Mouse (Mus musculus) spleen, adult 18-20 months (tissue): ENCODE measurements around the gene Arap2.
"Not testable (repeated sequence)": the region's sequence is repeated elsewhere in the genome, so short reads cannot be mapped to it uniquely, and the experiment has no call there.

Source experiments
- DNase-seq, 2 experiments: peaks; one replicate each; pipeline ENCODE4 v3.0.0; 2022; ENCODE audit warnings: mixed read lengths in 2 of 2

Gene Arap2

DNA sequence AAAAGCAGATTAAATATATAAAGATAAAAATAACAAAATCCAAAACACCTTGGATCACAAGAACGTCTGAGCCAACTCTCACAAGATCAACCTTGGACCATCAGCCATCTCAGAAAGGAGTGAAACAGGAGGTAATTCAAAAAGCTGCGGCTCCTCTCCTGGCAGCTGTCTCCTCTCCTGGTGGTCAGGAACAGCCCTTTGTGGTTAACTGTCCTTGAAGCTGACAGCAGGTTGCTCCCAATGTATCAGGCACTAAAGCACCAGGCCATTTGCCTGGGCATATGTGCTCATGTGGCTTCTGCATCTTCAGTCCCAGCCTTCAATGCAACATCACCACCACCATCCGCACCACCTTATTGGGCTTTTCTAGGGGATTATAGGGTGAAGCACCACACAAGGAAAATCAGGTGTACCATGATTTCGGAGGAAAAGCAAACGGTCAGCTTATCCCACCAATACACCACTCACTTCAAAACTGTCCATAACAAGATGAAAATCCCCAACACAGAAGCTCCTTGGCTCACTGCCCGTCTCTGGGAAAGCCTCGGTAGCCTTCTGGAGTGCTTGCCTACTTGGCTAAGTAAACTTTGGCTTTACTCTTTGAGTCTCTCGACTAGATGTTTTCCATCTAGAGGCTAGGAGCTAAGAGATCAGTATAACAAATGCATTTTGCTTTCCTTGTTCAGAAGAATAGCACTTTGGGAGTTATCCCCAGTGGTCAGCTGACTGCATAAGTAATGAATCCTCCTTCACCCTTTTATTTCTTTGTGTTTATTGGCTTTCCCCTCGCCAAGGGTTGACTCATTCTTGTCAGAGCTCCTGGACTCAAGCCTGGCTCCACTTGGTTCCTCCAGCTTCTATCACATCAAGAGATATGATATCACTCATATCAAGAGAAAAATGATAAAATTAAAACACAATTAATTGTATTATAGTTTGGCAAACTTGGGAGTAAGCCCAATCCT lies 26.2 kb downstream of the Arap2 start:
- DNase-seq, result no peak

DNA sequence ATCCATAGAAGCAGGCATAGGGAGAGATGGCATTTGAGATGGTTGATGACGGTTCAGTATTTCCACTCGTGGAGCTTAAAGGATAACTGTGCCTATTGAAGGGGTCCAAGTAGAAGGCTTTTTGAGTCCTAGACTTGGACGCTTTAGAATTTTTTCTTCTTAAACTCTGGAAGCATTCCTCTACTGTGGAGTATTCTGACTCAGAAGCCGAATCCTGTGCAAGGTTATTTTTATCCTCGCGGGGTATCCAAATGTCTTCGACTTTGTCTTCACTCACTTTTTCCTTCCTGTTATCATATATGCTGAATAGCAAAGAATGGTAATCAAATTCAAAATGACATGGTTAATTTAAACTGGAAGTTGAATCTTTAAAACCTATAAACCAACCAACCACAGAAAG lies 35.4 kb downstream of the Arap2 start:
- not testable (repeated sequence) for DNase-seq

- DNase-seq, result no peak
Measured at GRCm38 (mm10) chr5:62725551-62725950, 40.4 kb downstream of the Arap2 start.

DNA sequence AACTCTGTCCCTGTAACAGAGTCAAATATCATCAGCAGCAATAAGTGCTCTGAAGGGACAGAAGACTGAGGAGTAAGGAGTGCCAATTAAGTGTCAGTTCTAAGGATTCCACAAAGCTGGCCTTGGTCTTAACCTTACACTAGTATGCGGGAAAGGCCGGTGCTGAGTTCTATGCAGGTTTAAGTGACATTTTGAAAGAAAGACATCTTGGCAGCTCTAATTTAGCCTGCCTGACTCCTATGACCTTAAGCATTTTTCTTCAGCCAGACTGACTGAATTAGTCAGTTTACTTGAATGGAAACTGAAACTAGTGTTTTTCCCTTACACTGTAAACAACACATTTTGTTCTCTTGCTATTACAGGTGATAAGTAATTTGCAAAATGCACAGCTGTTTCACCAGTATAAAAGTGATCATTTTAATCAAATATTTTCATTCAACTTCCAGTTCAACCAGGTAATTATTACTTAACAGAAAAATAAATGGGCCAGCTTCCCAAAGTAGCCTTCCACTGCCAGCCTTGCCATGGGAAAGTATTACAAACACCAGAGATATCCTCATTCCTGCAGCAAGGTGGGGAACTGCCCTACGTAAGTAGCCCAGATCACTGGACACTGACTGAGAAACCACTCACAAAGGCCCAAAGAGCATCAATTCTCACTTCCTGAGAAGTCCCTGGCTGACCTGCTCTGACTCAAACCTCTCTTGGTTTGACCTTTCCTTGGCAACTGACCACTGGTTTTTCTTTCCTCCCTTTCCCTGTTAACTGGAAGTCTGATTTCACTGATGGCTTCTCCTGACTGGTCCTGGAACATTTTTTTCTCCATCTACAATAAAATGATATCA lies 42.5 kb downstream of the Arap2 start:
- no peak for DNase-seq

DNA sequence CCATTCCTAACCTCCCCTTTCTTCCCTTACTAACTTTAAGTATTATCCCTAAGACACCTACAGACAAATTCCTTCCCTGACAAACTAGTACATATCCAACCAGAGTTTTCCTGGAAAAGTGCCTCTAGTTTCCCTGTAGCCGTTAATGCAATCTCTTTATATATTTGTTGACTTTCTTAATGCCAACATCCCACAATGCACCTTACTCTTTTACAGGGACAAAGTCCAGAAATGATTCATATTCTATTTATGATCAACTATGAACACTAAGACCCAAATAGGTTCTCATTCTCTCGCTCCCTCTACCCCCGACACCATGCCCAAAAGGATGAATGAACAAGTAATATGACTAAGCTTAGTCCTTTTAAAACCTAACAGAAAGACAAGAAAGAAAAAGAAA lies 49.5 kb downstream of the Arap2 start:
- DNase-seq, result no peak

- DNase-seq, result no peak
Measured at GRCm38 (mm10) chr5:62715977-62716376, 50.0 kb downstream of the Arap2 start.

DNA sequence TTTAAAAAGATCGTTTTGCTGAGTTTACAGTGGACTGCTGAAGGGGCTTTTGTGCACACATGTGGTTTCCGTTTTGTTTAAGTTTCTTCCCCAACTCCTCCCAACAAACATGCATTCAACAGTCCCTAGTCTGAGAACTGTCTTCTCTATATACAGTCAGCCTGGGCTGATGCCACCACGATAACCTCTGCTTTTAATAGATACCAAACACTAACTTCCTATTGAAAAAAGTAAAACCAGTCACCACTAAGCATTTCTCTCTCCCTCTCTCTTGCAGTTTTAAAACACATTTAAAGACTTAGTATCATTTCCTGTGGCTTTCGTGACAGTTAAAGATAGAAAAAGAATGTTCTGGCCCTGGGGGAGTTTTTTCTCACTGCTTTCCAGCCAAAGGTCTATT lies 50.5 kb downstream of the Arap2 start:
- DNase-seq, result no peak

DNA sequence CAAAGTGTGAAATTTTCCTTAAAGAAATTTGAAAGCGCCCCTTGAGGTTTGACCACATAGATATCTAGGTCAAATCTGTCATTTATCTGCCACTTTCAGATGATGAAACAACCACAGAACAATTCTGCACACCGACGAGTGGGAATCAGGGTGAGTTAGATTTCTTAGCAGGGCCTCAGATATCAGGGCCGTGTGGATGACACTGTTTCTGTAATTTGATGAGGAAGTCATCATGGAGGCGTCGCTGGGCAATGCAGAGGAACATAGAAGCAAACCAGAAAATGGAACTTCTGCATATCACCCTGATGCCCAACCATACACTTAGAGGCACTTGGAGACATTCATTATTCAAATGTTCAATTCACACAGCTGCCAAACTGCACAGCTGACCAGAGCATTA lies 55.0 kb downstream of the Arap2 start:
- no peak for DNase-seq

GRCm38 (mm10) chr5:62706900-62707299 lies 59.1 kb downstream of the Arap2 start:
- DNase-seq, result no peak

DNA sequence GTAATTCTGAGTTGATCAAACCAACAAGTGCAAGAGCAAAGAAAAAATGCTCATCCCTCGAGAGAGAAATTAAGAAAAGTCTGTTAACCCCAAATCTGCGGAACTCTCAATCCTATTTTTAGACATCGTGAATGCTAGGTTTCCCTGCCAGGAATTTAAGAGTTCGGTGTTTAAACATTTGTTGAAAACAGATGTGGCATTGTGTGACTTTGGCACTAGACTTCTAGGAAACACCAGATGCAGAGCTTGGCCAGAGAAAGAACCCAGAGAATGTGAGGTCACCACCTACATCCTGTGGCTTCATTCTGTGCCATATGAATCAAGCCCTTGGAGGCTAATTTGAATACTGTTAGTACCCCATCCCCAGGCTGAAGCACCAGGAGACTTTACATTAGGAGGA lies 76.0 kb downstream of the Arap2 start:
- DNase-seq, result no peak

DNA sequence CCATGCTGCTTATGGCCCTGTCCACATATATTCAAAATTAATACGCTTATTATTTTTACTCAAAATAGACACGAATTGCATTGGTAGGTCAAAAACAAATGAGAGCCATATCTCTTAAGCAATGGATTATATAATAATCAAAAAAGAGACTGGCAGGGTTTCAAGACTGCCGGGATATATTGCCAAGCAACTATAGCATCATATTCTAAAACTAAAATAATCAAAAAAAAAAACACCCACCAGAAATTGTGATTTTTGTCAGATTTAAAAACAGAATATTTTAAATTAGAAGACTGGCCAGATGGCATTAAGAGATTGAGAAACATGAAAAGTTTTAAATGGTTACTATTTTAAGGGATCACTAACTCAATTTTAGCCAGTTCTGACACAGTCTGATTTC lies 82.2 kb downstream of the Arap2 start:
- no peak for DNase-seq

DNA sequence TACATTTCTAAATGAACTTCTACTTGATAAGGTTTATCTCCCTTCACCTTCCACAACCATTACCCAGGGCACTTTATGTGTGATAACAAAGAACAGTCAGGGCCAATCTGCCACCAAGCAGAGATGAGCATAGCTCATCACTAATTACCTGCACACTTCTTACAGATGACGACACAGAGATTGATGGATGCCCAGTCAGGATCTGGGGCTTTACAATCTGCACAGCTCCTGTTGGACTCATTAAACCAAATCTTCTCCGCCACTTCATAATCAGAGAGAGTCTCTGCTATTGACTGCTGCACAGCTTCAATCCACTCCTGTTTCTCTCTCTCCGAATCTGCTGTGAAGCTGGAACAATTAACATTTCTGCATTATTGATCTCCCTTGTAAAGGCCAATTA lies 82.8 kb downstream of the Arap2 start:
- DNase-seq, result no peak

DNA sequence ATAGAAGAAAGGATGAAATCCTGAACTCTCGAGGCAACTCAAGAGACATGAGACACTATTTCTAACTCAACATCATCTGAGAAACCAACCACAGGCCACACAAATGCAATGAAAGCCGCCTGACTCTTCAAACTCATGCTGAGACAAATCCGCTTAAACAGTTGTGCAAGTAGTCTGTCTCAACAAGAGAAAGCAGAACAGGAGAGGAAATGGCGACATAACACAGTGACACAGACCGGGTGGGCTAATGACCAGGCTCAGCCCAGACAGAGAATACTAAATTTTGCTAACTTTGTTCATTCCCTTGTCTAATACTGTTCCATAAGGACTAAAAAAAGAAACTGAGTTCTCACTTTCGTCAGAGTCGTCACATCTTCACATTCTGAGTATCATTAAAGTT lies 88.6 kb downstream of the Arap2 start:
- no peak for DNase-seq

DNA sequence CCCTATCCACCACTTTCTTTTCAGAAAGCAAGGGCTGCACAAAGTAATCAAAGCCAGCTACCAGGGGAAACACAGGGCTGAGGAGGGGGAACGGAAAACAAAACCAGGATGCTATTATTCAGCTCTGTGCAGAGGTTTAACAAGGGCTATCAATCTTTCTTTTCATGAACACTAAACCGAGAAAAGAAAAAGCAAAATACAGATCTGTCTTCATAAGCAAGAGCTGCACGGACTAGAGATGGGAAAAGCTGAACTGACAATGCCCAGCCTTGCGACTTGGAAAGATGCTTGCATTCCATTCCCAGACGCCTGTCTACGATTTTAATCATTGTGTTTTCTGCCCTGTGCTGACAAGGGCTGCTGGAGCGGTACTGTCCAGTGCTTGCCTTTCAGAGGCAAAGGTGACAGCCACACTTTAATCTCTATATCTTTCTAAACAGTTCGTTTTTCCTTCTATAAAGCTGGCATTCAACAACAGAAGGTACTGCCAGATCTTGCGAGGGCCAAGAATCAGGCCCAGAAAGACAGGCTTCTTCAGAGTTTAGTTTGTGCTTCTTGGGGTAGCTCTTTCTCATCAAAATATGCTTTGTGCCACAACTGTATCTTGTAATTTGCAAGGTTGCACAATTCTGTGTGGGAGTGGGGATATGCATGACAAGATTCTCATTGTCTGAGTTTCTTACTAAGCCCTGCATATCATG lies 93.1 kb downstream of the Arap2 start:
- no peak for DNase-seq

- no peak for DNase-seq
Measured at GRCm38 (mm10) chr5:62665329-62665728, 100.6 kb downstream of the Arap2 start.

DNA sequence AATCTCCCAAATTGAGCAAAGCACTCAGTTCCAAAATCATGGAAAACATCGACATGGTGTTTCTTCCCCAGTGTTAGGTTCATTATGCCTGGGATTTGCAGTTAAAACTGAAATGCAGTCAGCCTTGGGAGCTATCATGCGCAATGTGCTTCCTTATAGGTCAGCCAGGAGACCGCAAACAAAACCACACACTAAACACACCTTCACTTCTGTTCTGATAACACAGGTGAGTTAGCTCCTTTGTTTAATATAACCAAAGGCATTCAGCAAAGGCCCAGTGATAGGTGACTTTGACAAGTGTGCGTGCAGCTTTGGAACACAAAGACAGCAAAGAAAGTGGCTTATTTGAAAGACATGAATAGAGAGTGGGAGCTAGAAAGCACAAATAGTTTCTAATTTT lies 101.1 kb downstream of the Arap2 start:
- DNase-seq, result no peak

DNA sequence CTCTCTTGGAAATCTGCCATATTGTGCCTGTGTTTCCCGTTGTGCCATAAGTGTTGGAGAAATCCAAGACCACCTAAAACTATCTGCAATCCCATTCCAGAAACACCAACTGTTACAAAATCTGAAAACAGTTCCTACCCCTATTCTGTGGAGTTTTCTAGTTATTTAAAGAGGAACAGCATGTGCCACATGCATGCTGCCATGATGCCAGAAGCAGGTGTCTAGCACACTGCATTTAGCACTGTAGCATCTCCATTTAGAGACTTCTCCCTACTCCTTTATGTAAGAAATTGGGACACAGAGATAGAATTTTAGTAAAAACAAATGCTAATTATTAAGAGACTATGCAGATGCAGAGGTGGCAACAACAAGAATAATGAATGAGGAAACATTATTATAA lies 102.8 kb downstream of the Arap2 start:
- no peak for DNase-seq

DNA sequence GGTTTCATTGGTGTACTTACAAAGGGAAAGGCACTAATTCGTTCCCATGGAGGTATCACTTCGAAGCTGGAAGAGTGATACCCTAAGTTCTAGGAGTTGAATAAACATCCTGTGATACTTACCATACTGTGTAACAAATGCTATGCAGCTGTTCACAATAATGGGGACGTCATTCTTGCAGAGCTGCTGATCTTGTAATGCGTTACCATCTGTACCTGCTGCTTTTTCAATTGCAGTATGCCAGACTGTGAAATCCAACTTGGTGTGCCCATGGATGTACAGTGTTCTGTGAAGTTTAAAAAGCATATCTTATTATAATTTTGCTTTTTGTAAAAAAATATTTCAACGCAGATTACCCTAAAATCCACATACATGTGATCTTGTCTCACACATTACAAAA lies 112.0 kb downstream of the Arap2 start:
- DNase-seq, result no peak

DNA sequence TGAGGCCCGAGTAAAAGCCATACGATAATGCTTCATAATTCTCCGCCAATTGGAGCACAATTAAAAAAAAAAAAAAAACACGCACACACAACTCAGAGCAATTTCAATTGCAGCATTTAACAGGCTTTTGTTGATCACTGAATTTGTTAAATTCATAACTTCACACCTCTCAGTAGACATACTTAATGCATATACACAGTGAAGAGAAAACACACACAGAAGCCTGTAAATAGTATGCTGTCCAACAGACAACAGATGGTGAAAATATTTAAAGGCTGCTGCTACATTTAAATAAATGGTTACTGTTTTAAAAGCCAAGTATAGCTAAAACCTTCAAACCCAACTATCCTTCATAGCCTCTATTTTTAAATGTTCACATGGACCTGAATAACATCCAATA lies 123.6 kb downstream of the Arap2 start:
- DNase-seq, result no peak

DNA sequence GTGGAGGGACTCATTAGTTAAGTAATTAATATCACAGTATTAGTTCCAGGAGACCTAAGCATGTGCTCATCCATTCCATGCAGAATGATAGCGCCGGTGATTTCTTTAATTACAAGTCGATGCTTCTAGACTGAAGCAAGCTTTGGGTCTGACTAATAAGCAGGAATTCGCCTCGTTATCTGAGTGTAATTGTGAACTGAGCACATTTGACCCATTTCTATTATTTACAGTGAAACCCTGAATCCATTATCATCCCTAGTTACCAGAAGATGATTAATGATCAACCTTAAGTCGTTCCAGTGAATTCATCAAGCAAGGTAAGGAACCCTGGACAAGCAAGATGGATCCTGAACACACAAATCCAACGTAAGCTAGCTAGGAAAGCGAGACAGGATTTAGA lies 125.5 kb downstream of the Arap2 start:
- no peak for DNase-seq

DNA sequence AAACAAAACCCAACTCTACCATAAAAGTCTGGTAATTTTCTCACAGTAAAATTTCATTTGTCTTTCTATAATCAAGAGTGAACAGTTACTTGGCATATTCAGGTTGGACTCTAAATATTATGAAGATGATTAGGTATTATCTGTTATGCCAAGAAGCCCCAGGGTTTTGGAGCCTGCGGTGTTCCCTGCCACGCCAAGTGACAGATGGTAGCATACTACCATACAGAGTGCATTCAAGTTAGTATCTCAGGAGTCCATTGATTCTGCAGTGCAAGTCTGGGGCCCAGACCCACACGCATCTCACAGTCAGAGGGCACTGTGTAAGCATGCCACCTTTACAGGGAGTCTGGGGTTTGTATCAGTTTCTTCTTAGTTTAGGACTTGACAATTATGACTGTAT lies 129.6 kb downstream of the Arap2 start:
- no peak for DNase-seq

DNA sequence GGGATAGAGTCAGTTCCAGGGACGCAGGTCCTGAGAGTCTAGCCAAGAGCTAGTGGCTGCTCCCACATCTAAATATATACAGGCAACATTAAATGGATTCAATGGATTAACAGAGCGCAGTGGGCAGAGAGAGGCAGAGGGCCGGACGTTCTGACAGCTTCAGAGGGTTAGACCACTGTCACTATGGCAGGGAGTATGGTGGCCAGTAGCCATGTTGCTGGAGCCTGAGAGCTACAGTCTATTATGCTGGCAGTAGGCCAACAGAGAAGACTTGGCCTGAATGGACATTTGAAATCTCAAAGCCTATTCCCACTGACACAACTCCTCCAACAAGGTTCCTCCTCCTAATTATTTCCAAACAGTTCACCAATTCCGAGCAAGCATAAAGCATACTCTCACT lies 137.1 kb downstream of the Arap2 start:
- DNase-seq, result no peak

DNA sequence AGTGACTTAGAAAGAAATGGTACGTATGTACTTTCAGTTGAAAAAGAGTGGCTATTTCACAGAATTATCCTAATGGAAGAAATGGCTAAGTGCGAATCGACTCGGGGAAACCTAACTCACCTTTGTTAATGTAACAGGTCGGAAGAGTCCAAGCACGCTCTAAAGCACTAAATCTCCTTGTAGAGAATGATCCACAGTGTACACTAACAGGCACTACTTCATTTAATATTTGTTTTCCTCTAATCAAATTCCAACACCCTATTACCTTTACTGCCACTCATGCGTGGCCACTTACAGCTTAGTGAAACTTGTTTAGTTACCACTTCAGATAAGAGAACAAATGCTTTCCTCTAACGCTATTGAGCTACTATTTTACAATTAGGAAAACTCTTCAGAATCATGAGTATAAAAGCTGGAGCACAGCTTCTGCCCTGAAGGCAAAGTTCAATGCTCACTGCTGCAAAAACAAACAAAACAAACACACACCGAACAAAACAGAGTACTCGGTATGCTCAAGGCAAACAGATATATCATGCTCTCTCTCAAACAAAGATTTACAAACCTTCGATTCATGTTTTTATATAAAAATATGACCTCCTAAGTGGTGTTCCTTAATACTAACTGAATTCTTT lies 143.0 kb downstream of the Arap2 start:
- no peak for DNase-seq
